Mouse (Mus musculus): ENCODE measurements around the gene Tenm4.

- TF ChIP-seq CTCF (IDR thresholded peaks at IDR 0.05; ENCODE audit: low read depth, low read length), result no peak
- no peak for TF ChIP-seq POLR2A (IDR thresholded peaks at IDR 0.05; ENCODE audit: extremely low read depth, insufficient read depth, low read length)
These were observed 601.9 kb downstream of the Tenm4 start for GRCm38 (mm10) chr7:96772966-96773365.

Data from liver, adult 2 months (tissue).